Mouse (Mus musculus): ENCODE measurements around the gene Mical2. TPM values are rescaled to one million over a fixed set of nuclear protein-coding genes. Genes with fewer than 3 reads are reported as not detected.

Mical2 gene
- polyA plus RNA-seq (2012; rRNA removed; ENCODE audit: low replicate concordance), result 14.5 and 20.4 TPM in 2 replicates

DNA sequence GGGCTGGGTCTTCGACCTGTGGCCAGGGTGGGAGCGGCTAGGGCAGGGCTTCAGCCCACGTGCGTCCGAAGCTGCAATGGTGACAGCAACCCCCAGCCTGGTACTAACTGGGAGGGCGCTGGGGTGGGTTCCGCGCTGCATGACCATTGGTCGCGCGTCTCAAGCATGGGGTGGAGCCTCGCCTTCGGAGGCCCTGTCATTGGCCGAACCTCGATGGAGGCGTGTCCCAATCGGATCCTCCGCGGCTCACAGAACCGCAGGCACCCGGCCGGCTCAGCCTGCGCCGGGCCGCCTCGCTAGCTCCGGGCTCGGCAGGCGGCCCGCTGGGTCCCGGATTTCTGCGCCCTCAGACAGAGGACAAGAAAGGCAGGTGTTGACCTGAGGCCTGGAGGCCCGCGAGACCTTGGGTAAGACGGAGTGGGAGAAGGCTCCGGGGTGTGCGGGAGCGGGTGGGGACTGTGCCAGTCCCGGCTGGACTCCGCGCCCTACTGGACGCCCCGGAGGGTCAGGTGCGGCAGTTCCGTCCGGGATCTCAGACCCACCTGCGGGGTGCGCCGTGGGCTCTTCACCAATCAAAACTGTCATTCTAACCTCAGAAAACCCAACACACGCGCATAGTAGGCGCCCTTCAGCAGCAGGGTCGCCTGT lies at the start of gene Mical2:
Gene Mical2, plus strand, starts transcription at position 242 of the 648 bp plus-strand sequence.

DNA sequence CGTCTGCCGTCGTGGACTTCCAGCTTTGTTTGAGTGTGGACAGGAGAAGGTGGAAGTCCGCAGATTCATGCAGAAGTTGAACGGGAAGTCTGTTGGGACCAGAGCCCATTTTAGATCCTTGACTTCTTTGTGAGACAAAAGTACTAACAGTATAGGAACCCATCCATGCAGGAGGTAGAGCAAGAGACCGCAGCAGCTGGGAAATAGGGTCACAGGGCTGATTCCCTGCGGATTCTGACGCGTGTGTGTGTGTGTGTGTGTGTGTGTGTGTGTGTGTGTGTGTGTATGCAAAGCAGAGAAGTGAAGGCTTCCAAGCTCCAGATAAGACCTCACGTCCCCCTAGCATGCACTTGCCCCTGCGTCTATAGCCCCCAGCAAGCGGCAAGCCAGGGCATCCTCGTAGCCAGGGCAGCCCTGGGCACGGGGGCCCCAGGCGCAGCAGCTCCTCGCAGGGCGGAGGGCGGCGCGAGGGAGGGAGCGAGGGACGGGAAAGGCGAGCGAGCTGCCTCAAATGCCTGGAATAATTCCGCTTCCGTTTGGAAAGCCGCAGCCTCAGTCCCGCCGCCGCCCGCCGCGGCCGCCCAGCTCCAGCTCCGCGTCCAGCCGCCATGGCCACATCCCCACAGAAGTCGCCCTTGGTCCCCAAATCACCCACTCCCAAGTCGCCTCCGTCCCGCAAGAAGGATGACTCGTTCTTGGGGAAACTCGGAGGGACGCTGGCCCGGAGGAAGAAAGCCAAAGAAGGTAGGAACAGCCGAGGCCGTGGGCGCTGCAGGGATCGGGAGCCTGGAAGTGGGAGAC lies 201.9 kb downstream of the Mical2 start, which contains the start of gene Parva:
Gene Parva, plus strand, starts transcription at position 149 of the 801 bp plus-strand sequence.

Other genes with a start within 250 kb of the Mical2 start
- gene Usp47, start 202.4 kb upstream of the Mical2 start, polyA plus RNA-seq (2012; rRNA removed; ENCODE audit: low replicate concordance), result 2.7 and 4.0 TPM in 2 replicates
- 6.8 and 9.6 TPM in 2 replicates for gene Dkk3, start 66.8 kb upstream of the Mical2 start, polyA plus RNA-seq (2012; rRNA removed; ENCODE audit: low replicate concordance)
- gene Parva, start 201.6 kb downstream of the Mical2 start, polyA plus RNA-seq (2012; rRNA removed; ENCODE audit: low replicate concordance), result 8.3 and 19.5 TPM in 2 replicates